Mouse (Mus musculus) megakaryocyte, embryonic 14.5 days (primary cell): ENCODE data around the gene Trmo.

Experiments used
- FLI1 ChIP-seq: IDR thresholded peaks from 2 replicates; pipeline ENCODE4 v1.6.1; 2012; ENCODE audit warnings: low read length, inconsistent platforms, mixed read lengths
- GATA1 ChIP-seq: IDR thresholded peaks from 3 replicates; pipeline ENCODE4 v1.6.1; 2012; ENCODE audit warnings: mixed read lengths, low read length, inconsistent platforms, borderline replicate concordance

DNA sequence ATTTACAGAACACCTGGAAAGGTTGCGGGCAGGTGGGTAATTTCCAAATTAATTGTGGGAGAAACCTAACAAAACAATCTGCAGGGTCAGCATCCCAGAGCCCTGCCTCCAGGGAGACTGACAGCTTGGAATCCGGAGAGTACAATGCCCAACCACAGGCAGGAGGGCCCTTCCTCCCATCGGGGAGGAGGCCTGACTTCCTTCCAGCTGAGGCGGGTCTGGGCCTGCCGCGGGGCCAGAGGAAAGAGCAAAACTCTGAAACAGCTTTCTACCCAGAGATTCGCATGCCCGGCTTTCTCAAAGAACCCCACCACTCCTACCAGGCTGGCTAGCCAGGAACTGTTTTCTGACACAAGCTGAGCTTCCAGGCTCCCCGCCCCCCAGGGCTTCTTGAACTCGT is 36.2 kb downstream of the Trmo start:
- TF ChIP-seq GATA1 (no peak), FLI1 (no peak)
